Mouse (Mus musculus) liver, adult 2 months (tissue): ENCODE data around the gene Cntn3. TPM values are rescaled to one million over a fixed set of nuclear protein-coding genes. Genes with fewer than 3 reads are reported as not detected.

Experiments
- DNase-seq: peaks from one replicate; pipeline ENCODE4 v3.0.0-alpha.2; 2011; ENCODE audit warnings: low read depth, low spot score; ENCODE audit errors: extremely low read depth
- H3K27ac ChIP-seq: fragments of 200-500 bp; replicated peaks from 2 replicates; pipeline ENCODE4 v1.5.1; 2012; ENCODE audit warnings: low read depth, mild to moderate bottlenecking, control low read depth, inconsistent platforms, low read length; ENCODE audit not compliant: insufficient read depth
- H3K27me3 ChIP-seq: fragments of 200-500 bp; 2 replicates; pipeline ENCODE4 v1.6.1; 2012; ENCODE audit warnings: mild to moderate bottlenecking, moderate library complexity, low read length, inconsistent platforms; ENCODE audit not compliant: control insufficient read depth, insufficient read depth
- H3K36me3 ChIP-seq: fragments of 200-500 bp; 2 replicates; pipeline ENCODE4 v1.6.1; 2012; ENCODE audit warnings: low read length, inconsistent platforms; ENCODE audit not compliant: control insufficient read depth, insufficient read depth
- H3K4me1 ChIP-seq: fragments of 200-500 bp; 2 replicates; pipeline ENCODE4 v1.6.1; 2011; ENCODE audit warnings: low read length; ENCODE audit not compliant: control insufficient read depth, insufficient read depth
- H3K4me3 ChIP-seq: fragments of 200-500 bp; 2 replicates; pipeline ENCODE4 v1.5.1; 2011; ENCODE audit warnings: low read depth, mild to moderate bottlenecking, control low read depth, low read length, moderate library complexity; ENCODE audit not compliant: insufficient read depth
- H3K79me2 ChIP-seq: fragments of 200-500 bp; 2 replicates; pipeline ENCODE4 v1.6.1; 2012; ENCODE audit warnings: inconsistent platforms, mild to moderate bottlenecking, low read length, moderate library complexity; ENCODE audit not compliant: control insufficient read depth, insufficient read depth
- H3K9ac ChIP-seq: fragments of 200-500 bp; 2 replicates; pipeline ENCODE4 v1.6.1; 2012; ENCODE audit warnings: low read depth, mild to moderate bottlenecking, control low read depth, inconsistent platforms, low read length
- CTCF ChIP-seq: fragments of 200-500 bp; IDR thresholded peaks from 2 replicates; pipeline ENCODE4 v1.5.1; 2011; ENCODE audit warnings: low read depth, low read length, control low read depth
- POLR2A ChIP-seq: fragments of 200-500 bp; IDR thresholded peaks from 2 replicates; pipeline ENCODE4 v1.6.1; 2011; ENCODE audit warnings: low read length, control low read depth; ENCODE audit not compliant: insufficient read depth; ENCODE audit errors: extremely low read depth
- WGBS: fragments of 180-500 bp; shearing (Covaris S2); methylation state at CpG from one replicate; pipeline ENCODE4 v1.1.7; 2018; 5-methylcytosine and 5-hydroxymethylcytosine counted together
- polyA plus RNA-seq: library from polyadenylated mRNA; depleted of rRNA; stranded (reverse); fragments of >200 nt; gene quantifications from 2 replicates; pipeline ENCODE4 v1.2.3, GENCODE M21; 2012
- total RNA-seq: library from RNA; depleted of rRNA; stranded (reverse); fragments of >200 nt; gene quantifications from 2 replicates; pipeline ENCODE4 v1.2.3, GENCODE M21; 2014

The Cntn3 gene
- total and polyA plus RNA-seq, 2 experiments: not detected

GRCm38 (mm10) chr6:102520977-102521376 is 51.9 kb downstream of the Cntn3 start:
- no peaks in the 10 kb centered on the region for H3K79me2 ChIP-seq
- no peak overlapping the region for H3K4me3 ChIP-seq
- H3K27me3 ChIP-seq: no peaks in the 10 kb centered on the region
- TF ChIP-seq POLR2A (no peak), CTCF (no peak)
- no peaks in the 10 kb centered on the region for H3K36me3 ChIP-seq
- H3K27ac ChIP-seq: no peak overlapping the region
- 79% methylated on average over 2 of the region's 2 CpGs for WGBS
- H3K4me1 ChIP-seq: no peaks in the 10 kb centered on the region
- no peak overlapping the region for H3K9ac ChIP-seq
- no peak for DNase-seq

- H3K79me2 ChIP-seq: no peaks in the 10 kb centered on the region
- no peaks in the 10 kb centered on the region for H3K27me3 ChIP-seq
- no peak overlapping the region for H3K9ac ChIP-seq
- no peaks in the 10 kb centered on the region for H3K4me1 ChIP-seq
- H3K36me3 ChIP-seq: no peaks in the 10 kb centered on the region
- no peak overlapping the region for H3K4me3 ChIP-seq
- H3K27ac ChIP-seq: no peak overlapping the region
- WGBS: 70% methylated on average over 2 of the region's 2 CpGs
- no peak for TF ChIP-seq CTCF
- TF ChIP-seq POLR2A: no peak
- DNase-seq: no peak
Observed at GRCm38 (mm10) chr6:102515231-102515630, 57.7 kb downstream of the Cntn3 start.

GRCm38 (mm10) chr6:102512085-102512484 is 60.8 kb downstream of the Cntn3 start:
- no peak overlapping the region for H3K9ac ChIP-seq
- no peak overlapping the region for H3K27ac ChIP-seq
- H3K4me3 ChIP-seq: no peak overlapping the region
- TF ChIP-seq POLR2A: no peak
- no peak for TF ChIP-seq CTCF
- WGBS: 50% methylated on average over 1 of the region's 1 CpGs
- H3K36me3 ChIP-seq: no peaks in the 10 kb centered on the region
- DNase-seq: no peak
- no peaks in the 10 kb centered on the region for H3K4me1 ChIP-seq
- no peaks in the 10 kb centered on the region for H3K79me2 ChIP-seq
- no peaks in the 10 kb centered on the region for H3K27me3 ChIP-seq

- TF ChIP-seq POLR2A (no peak), CTCF (no peak)
- no peak overlapping the region for H3K4me3 ChIP-seq
- H3K36me3 ChIP-seq: no peaks in the 10 kb centered on the region
Observed at GRCm38 (mm10) chr6:102485509-102485908, 87.4 kb downstream of the Cntn3 start.

GRCm38 (mm10) chr6:102478320-102479080 is 94.4 kb downstream of the Cntn3 start:
- Histone ChIP-seq H3K27ac (no peak overlapping the region), H3K36me3 (no peaks in the 10 kb centered on the region), H3K4me1 (no peaks in the 10 kb centered on the region), H3K27me3 (no peaks in the 10 kb centered on the region), H3K4me3 (no peak overlapping the region), H3K9ac (no peak overlapping the region), H3K79me2 (no peaks in the 10 kb centered on the region)
- WGBS: 77% methylated on average over 8 of the region's 8 CpGs
- TF ChIP-seq POLR2A (no peak), CTCF (no peak)
- no peak for DNase-seq

More at GRCm38 (mm10) chr6:102485509-102485908, 87.4 kb downstream of the Cntn3 start:
- H3K4me1 ChIP-seq: no peaks in the 10 kb centered on the region
- no peaks in the 10 kb centered on the region for H3K27me3 ChIP-seq
- H3K9ac ChIP-seq: no peak overlapping the region
- H3K27ac ChIP-seq: no peak overlapping the region
- no peak for DNase-seq
- no peaks in the 10 kb centered on the region for H3K79me2 ChIP-seq

GRCm38 (mm10) chr6:102438353-102438752 is 134.5 kb downstream of the Cntn3 start:
- no peak for TF ChIP-seq CTCF
- TF ChIP-seq POLR2A: no peak
- WGBS: 66% methylated on average over 4 of the region's 4 CpGs
- DNase-seq: no peak
- no peaks in the 10 kb centered on the region for H3K36me3 ChIP-seq
- no peaks in the 10 kb centered on the region for H3K79me2 ChIP-seq
- no peak overlapping the region for H3K4me3 ChIP-seq
- no peaks in the 10 kb centered on the region for H3K27me3 ChIP-seq
- H3K9ac ChIP-seq: no peak overlapping the region
- no peaks in the 10 kb centered on the region for H3K4me1 ChIP-seq
- no peak overlapping the region for H3K27ac ChIP-seq
